ENCODE assay signal across 8 mouse cellular contexts in genomic region chr12:69363899-69364762, GRCm38 (mm10). TPM values are rescaled to one million over a fixed set of nuclear protein-coding genes. Genes with fewer than 3 reads are reported as not detected.
DNase-seq lines count a peak whose midpoint lies in the region; ATAC-seq and TF ChIP-seq lines count a peak whose summit lies in the region.

No protein-coding gene starts in this region.

- no peaks in the 10 kb centered on the region for H3K4me1 ChIP-seq in ES-Bruce4 (ENCODE audit: control insufficient read depth, insufficient read depth, low read length)
- H3K4me1 ChIP-seq in forebrain, embryonic 12.5 days = peaks cover 20% of the 10 kb centered on the region; the same call in 1 of the 2 replicates
- no peaks in the 10 kb centered on the region; the same call in 1 of the 2 replicates for H3K4me1 ChIP-seq in lung, adult 2 months (ENCODE audit: control insufficient read depth, insufficient read depth, low read length)
- peaks cover 21% of the 10 kb centered on the region for H3K4me1 ChIP-seq in neural tube, embryonic 13.5 days (replicated peaks)
- peaks cover 6% of the 10 kb centered on the region for H3K4me1 ChIP-seq in testis, adult 2 months (ENCODE audit: control insufficient read depth, insufficient read depth, low read length)

- peak overlapping the region; percentile 79 for H3K4me3 ChIP-seq in ES-Bruce4 (ENCODE audit: low read depth, low read length)
- peak overlapping the region; percentile 51 for H3K4me3 ChIP-seq in forebrain, embryonic 12.5 days (replicated peaks)
- H3K4me3 ChIP-seq in lung, adult 2 months (replicated peaks; ENCODE audit: extremely low read depth, low read depth, low read length) = peak overlapping the region; percentile 52
- H3K4me3 ChIP-seq in neural tube, embryonic 13.5 days = peak overlapping the region; percentile 48
- H3K4me3 ChIP-seq in testis, adult 2 months (ENCODE audit: control insufficient read depth, low read depth, low read length) = peak overlapping the region; percentile 93

- no peaks in the 10 kb centered on the region for H3K36me3 ChIP-seq in ES-Bruce4 (ENCODE audit: control insufficient read depth, insufficient read depth, low read length, poor library complexity, severe bottlenecking)
- H3K36me3 ChIP-seq in forebrain, embryonic 12.5 days (replicated peaks) = no peaks in the 10 kb centered on the region
- no peaks in the 10 kb centered on the region for H3K36me3 ChIP-seq in neural tube, embryonic 13.5 days
- H3K36me3 ChIP-seq in testis, adult 2 months (ENCODE audit: control insufficient read depth, insufficient read depth, low read length) = no peaks in the 10 kb centered on the region

- peak; percentile 59 for TF ChIP-seq EP300 in ES-Bruce4 (IDR thresholded peaks at IDR 0.05; ENCODE audit: insufficient read depth, low read depth, low read length)

- H3K9me3 ChIP-seq in ES-Bruce4 (replicated peaks; ENCODE audit: control insufficient read depth, insufficient read depth, low read length, poor library complexity, severe bottlenecking) = no peaks in the 10 kb centered on the region
- H3K9me3 ChIP-seq in forebrain, embryonic 12.5 days = no peaks in the 10 kb centered on the region
- no peaks in the 10 kb centered on the region for H3K9me3 ChIP-seq in neural tube, embryonic 13.5 days

- H3K4me2 ChIP-seq in forebrain, embryonic 12.5 days = peak overlapping the region; percentile 67
- peak overlapping the region; percentile 73 for H3K4me2 ChIP-seq in neural tube, embryonic 13.5 days

- H3K9ac ChIP-seq in ES-Bruce4 (ENCODE audit: low read depth, poor library complexity, severe bottlenecking) = peak overlapping the region; percentile 86
- H3K9ac ChIP-seq in forebrain, embryonic 12.5 days = peak overlapping the region; percentile 62
- peak overlapping the region; percentile 66 for H3K9ac ChIP-seq in neural tube, embryonic 13.5 days

- no peak for TF ChIP-seq CTCF in ES-Bruce4 (IDR thresholded peaks at IDR 0.05; ENCODE audit: low read depth, low read length)
- TF ChIP-seq CTCF in lung, adult 2 months (IDR thresholded peaks at IDR 0.05; ENCODE audit: insufficient read depth, low read length) = no peak
- no peak for TF ChIP-seq CTCF in testis, adult 2 months (IDR thresholded peaks at IDR 0.05; ENCODE audit: control insufficient read depth, insufficient read depth, insufficient replicate concordance, low read depth, low read length)

- TF ChIP-seq POLR2A in ES-Bruce4 (IDR thresholded peaks at IDR 0.05; ENCODE audit: insufficient read depth, low read length) = peak; percentile 70
- TF ChIP-seq POLR2A in lung, adult 2 months (IDR thresholded peaks at IDR 0.05; ENCODE audit: borderline replicate concordance, extremely low read depth, low read depth, low read length) = peak; percentile 96; the same call in 1 of the 2 replicates
- peak; percentile 69 for TF ChIP-seq POLR2A in testis, adult 2 months (IDR thresholded peaks at IDR 0.05; ENCODE audit: control insufficient read depth, low read depth, low read length)

- no peaks in the 10 kb centered on the region for H3K27me3 ChIP-seq in ES-Bruce4 (ENCODE audit: control insufficient read depth, insufficient read depth, low read length, poor library complexity, severe bottlenecking)
- H3K27me3 ChIP-seq in forebrain, embryonic 12.5 days = no peaks in the 10 kb centered on the region
- H3K27me3 ChIP-seq in neural tube, embryonic 13.5 days = no peaks in the 10 kb centered on the region
- no peaks in the 10 kb centered on the region for H3K27me3 ChIP-seq in testis, adult 2 months (ENCODE audit: control insufficient read depth, insufficient read depth, low read length)

- peak overlapping the region; percentile 57 for H3K27ac ChIP-seq in ES-Bruce4 (ENCODE audit: insufficient read depth, low read length)
- H3K27ac ChIP-seq in forebrain, embryonic 12.5 days = peak overlapping the region; percentile 77
- peak overlapping the region; percentile 30 for H3K27ac ChIP-seq in neural tube, embryonic 13.5 days (replicated peaks)
- peak overlapping the region; percentile 77 for H3K27ac ChIP-seq in testis, adult 2 months (ENCODE audit: control insufficient read depth, insufficient read depth, low read depth, low read length)

- peak; percentile 44 for ATAC-seq in forebrain, embryonic 12.5 days (ENCODE audit: low FRiP score)
- ATAC-seq in neural tube, embryonic 13.5 days (ENCODE audit: low read depth) = no peak

- 5% methylated on average over 32 of the region's 32 CpGs for WGBS in forebrain, embryonic 12.5 days
- 3% methylated on average over 32 of the region's 32 CpGs for WGBS in lung, adult 2 months
- WGBS in neural tube, embryonic 13.5 days = 5% methylated on average over 32 of the region's 32 CpGs

- peak; percentile 85 for DNase-seq in c-Kit-positive CD71-positive TER-119-positive erythroid progenitor cells, embryonic 14.5 days (ENCODE audit: low spot score)
- DNase-seq in heart, postnatal 10 days = peak; percentile 85 to 86
- DNase-seq in kidney, postnatal 36 days = peak; percentile 86 to 91
- peak; percentile 84 for DNase-seq in lung, adult 2 months

- intact Hi-C loops in heart, postnatal 10 days (cut with DNase I) = loop anchor here (5.0 kb wide), 1 partner anchor 318 kb away; the partner anchor contains the start of gene Sos2

RNA-seq across cellular contexts. Expression of gene Nemf, which starts 7.2 kb away (rescaled TPM):
- polyA plus RNA-seq in ES-Bruce4 (2011; ENCODE audit: insufficient read depth, insufficient read length, low read depth, missing spikeins) = 75.0 and 79.1 TPM in 2 replicates
- polyA plus RNA-seq in forebrain, embryonic 12.5 days (2016; fragmentation: Nextera tagmentation; extraction: Ambion mirVana) = 93.3 and 98.4 TPM in 2 replicates
- total RNA-seq in heart, postnatal 10 days (2021) = 10 to 100 TPM; 29.1 to 32.4 TPM
- 3.2 and 6.4 TPM in 2 replicates for polyA plus RNA-seq in lung, adult 2 months (2012; rRNA removed)
- polyA plus RNA-seq in neural tube, embryonic 13.5 days (2015; fragmentation: Nextera tagmentation; extraction: Ambion mirVana) = 96.5 and 100 TPM in 2 replicates
- 6.2 and 9.2 TPM in 2 replicates for polyA plus RNA-seq in testis, adult 2 months (2012; rRNA removed)

RNA-seq across cellular contexts. Expression of gene Arf6, which starts 7.8 kb away (rescaled TPM):
- polyA plus RNA-seq in ES-Bruce4 (2011; ENCODE audit: insufficient read depth, insufficient read length, low read depth, missing spikeins) = 78.0 and 86.6 TPM in 2 replicates
- 46.8 and 54.6 TPM in 2 replicates for polyA plus RNA-seq in forebrain, embryonic 12.5 days (2016; fragmentation: Nextera tagmentation; extraction: Ambion mirVana)
- 10 to 100 TPM; 77.1 to 81.6 TPM for total RNA-seq in heart, postnatal 10 days (2021)
- polyA plus RNA-seq in lung, adult 2 months (2012; rRNA removed) = 164 and 217 TPM in 2 replicates
- polyA plus RNA-seq in neural tube, embryonic 13.5 days (2015; fragmentation: Nextera tagmentation; extraction: Ambion mirVana) = 32.6 and 34.5 TPM in 2 replicates
- polyA plus RNA-seq in testis, adult 2 months (2012; rRNA removed) = 32.4 and 37.2 TPM in 2 replicates

RNA-seq across cellular contexts. Expression of gene Gm9887, which starts 8.1 kb away (rescaled TPM):
- not detected in 2 replicates for polyA plus RNA-seq in ES-Bruce4 (2011; ENCODE audit: insufficient read depth, insufficient read length, low read depth, missing spikeins)
- 2.1 and 2.3 TPM in 2 replicates for polyA plus RNA-seq in forebrain, embryonic 12.5 days (2016; fragmentation: Nextera tagmentation; extraction: Ambion mirVana)
- total RNA-seq in heart, postnatal 10 days (2021) = 1 to 10 TPM in 1 of 2 experiments, under 1 TPM in 1; 0.89 to 1.2 TPM
- polyA plus RNA-seq in lung, adult 2 months (2012; rRNA removed) = 2.3 and 5.2 TPM in 2 replicates
- 0.71 and 1.3 TPM in 2 replicates for polyA plus RNA-seq in neural tube, embryonic 13.5 days (2015; fragmentation: Nextera tagmentation; extraction: Ambion mirVana)
- polyA plus RNA-seq in testis, adult 2 months (2012; rRNA removed) = 26.1 and 49.9 TPM in 2 replicates
